Mouse (Mus musculus) kidney, adult 2 months (tissue): ENCODE measurements at regions not wholly inside any gene's neighbourhood (a gene's known extent, or its start where the extent isn't known, plus 50 kb on each side); places are given as distances from the start of the nearest gene placed in this dataset.

Experiments used
- CTCF ChIP-seq: fragments of 200-500 bp; conservative IDR thresholded peaks from 2 replicates; pipeline ENCODE4 v1.5.1; 2011; ENCODE audit warnings: low read depth, mild to moderate bottlenecking, control low read depth, low read length, moderate library complexity, mixed read lengths; ENCODE audit not compliant: insufficient read depth, insufficient read length
- POLR2A ChIP-seq: fragments of 200-500 bp; IDR thresholded peaks from one replicate; pipeline ENCODE4 v1.6.1; 2011; ENCODE audit warnings: low read depth, low read length, control low read depth

- TF ChIP-seq CTCF = no peak
- no peak for TF ChIP-seq POLR2A
Measured at GRCm38 (mm10) chr5:46901909-46902308, 1044.5 kb upstream of the Lcorl start.
